In genomic region chrX:167105354-167105753, GRCm38 (mm10) we compare ENCODE assay signal across 5 mouse cellular contexts.
"Had no signal": no experiment of that assay in that cellular context is flagged by ENCODE, and none has a peak within 500 bp of the region (broad histone marks: within the 10 kb centered on the region; RNA-seq: fewer than 3 reads in every experiment).

No protein-coding gene starts in this region.

- H3K9ac ChIP-seq: limb, embryonic 13.5 days; liver, embryonic 14.5 days; neural tube, embryonic 15.5 days had no signal

- DNase-seq: kidney, adult 18-20 months; kidney, postnatal 4 days had no signal

- H3K4me3 ChIP-seq: limb, embryonic 13.5 days; neural tube, embryonic 15.5 days had no signal

- H3K27ac ChIP-seq: limb, embryonic 13.5 days; liver, embryonic 14.5 days; neural tube, embryonic 15.5 days had no signal

- H3K9me3 ChIP-seq: limb, embryonic 13.5 days; neural tube, embryonic 15.5 days had no signal

- H3K4me2 ChIP-seq: limb, embryonic 13.5 days; neural tube, embryonic 15.5 days had no signal

- H3K36me3 ChIP-seq: limb, embryonic 13.5 days; neural tube, embryonic 15.5 days had no signal

- H3K4me1 ChIP-seq: neural tube, embryonic 15.5 days had no signal
